Mouse (Mus musculus): ENCODE results near the gene Bsdc1. TPM values are rescaled to one million over a fixed set of nuclear protein-coding genes. Genes with fewer than 3 reads are reported as not detected.

Gene Bsdc1
- total RNA-seq, 2 experiments from 2014 or later: 720 to 1,074 TPM

- ATAC-seq (replicated peaks; ENCODE audit: low FRiP score, poor library complexity, severe bottlenecking): peak; percentile 28
Measured at GRCm38 (mm10) chr4:129464286-129464815, 3.0 kb downstream of the Bsdc1 start.

- ATAC-seq (replicated peaks; ENCODE audit: low FRiP score, poor library complexity, severe bottlenecking): no peak
Measured at GRCm38 (mm10) chr4:129476047-129476446, 14.7 kb downstream of the Bsdc1 start.

- no peak for ATAC-seq (replicated peaks; ENCODE audit: low FRiP score, poor library complexity, severe bottlenecking)
Measured at GRCm38 (mm10) chr4:129479863-129480262, 18.5 kb downstream of the Bsdc1 start.

GRCm38 (mm10) chr4:129481090-129481489 lies 19.7 kb downstream of the Bsdc1 start:
- no peak for ATAC-seq (replicated peaks; ENCODE audit: low FRiP score, poor library complexity, severe bottlenecking)

GRCm38 (mm10) chr4:129490972-129491880 lies 29.8 kb downstream of the Bsdc1 start, which contains the start of the genes Tssk3 and Fam229a:
TSS of gene Tssk3 (minus strand) at chr4:129491022.
TSS of gene Fam229a (plus strand) at chr4:129491190.
- ATAC-seq (replicated peaks; ENCODE audit: low FRiP score, poor library complexity, severe bottlenecking): no peak

GRCm38 (mm10) chr4:129494681-129495080 lies 33.3 kb downstream of the Bsdc1 start:
- no peak for ATAC-seq (replicated peaks; ENCODE audit: low FRiP score, poor library complexity, severe bottlenecking)

GRCm38 (mm10) chr4:129495672-129496562 lies 34.5 kb downstream of the Bsdc1 start:
- ATAC-seq (replicated peaks; ENCODE audit: low FRiP score, poor library complexity, severe bottlenecking): no peak

GRCm38 (mm10) chr4:129496631-129497030 lies 35.2 kb downstream of the Bsdc1 start:
- no peak for ATAC-seq (replicated peaks; ENCODE audit: low FRiP score, poor library complexity, severe bottlenecking)

GRCm38 (mm10) chr4:129498941-129499340 lies 37.6 kb downstream of the Bsdc1 start:
- no peak for ATAC-seq (replicated peaks; ENCODE audit: low FRiP score, poor library complexity, severe bottlenecking)

GRCm38 (mm10) chr4:129500017-129500416 lies 38.6 kb downstream of the Bsdc1 start:
- ATAC-seq (replicated peaks; ENCODE audit: low FRiP score, poor library complexity, severe bottlenecking): no peak

GRCm38 (mm10) chr4:129500607-129501566 lies 39.5 kb downstream of the Bsdc1 start:
- ATAC-seq (replicated peaks; ENCODE audit: low FRiP score, poor library complexity, severe bottlenecking): peak; percentile 52

GRCm38 (mm10) chr4:129502327-129502888 lies 41.0 kb downstream of the Bsdc1 start:
- no peak for ATAC-seq (replicated peaks; ENCODE audit: low FRiP score, poor library complexity, severe bottlenecking)

- no peak for ATAC-seq (replicated peaks; ENCODE audit: low FRiP score, poor library complexity, severe bottlenecking)
Measured at GRCm38 (mm10) chr4:129502901-129503444, 41.6 kb downstream of the Bsdc1 start.

- no peak for ATAC-seq (replicated peaks; ENCODE audit: low FRiP score, poor library complexity, severe bottlenecking)
Measured at GRCm38 (mm10) chr4:129505511-129505910, 44.1 kb downstream of the Bsdc1 start.

- no peak for ATAC-seq (replicated peaks; ENCODE audit: low FRiP score, poor library complexity, severe bottlenecking)
Measured at GRCm38 (mm10) chr4:129507434-129508236, 46.3 kb downstream of the Bsdc1 start.

- ATAC-seq (replicated peaks; ENCODE audit: low FRiP score, poor library complexity, severe bottlenecking): no peak
Measured at GRCm38 (mm10) chr4:129508237-129508515, 46.8 kb downstream of the Bsdc1 start.

- no peak for ATAC-seq (replicated peaks; ENCODE audit: low FRiP score, poor library complexity, severe bottlenecking)
Measured at GRCm38 (mm10) chr4:129508834-129509600, 47.6 kb downstream of the Bsdc1 start.

Measured in erythroblast, adult 5-6 weeks (primary cell).